In genomic region chr11:100527458-100528374, GRCm38 (mm10) we compare ENCODE assay signal across 8 mouse cellular contexts. TPM values are rescaled to one million over a fixed set of nuclear protein-coding genes. Genes with fewer than 3 reads are reported as not detected.
DNase-seq lines count a peak whose midpoint lies in the region; ATAC-seq and TF ChIP-seq lines count a peak whose summit lies in the region.

Gene Acly, minus strand, starts transcription at chr11:100528000.

- H3K4me1 ChIP-seq in embryonic facial prominence, embryonic 14.5 days (ENCODE audit: control insufficient read depth, insufficient read depth, low read length) = peaks cover 24% of the 10 kb centered on the region
- peaks cover 2% of the 10 kb centered on the region for H3K4me1 ChIP-seq in heart, adult 2 months (ENCODE audit: control insufficient read depth, insufficient read depth, low read length)
- H3K4me1 ChIP-seq in limb, embryonic 13.5 days = peaks cover 35% of the 10 kb centered on the region
- peaks cover 31% of the 10 kb centered on the region for H3K4me1 ChIP-seq in midbrain, embryonic 16.5 days (ENCODE audit: control insufficient read depth, insufficient read depth, low read length)

- peak within 1 kb of the TSS; percentile 82 for H3K4me2 ChIP-seq in embryonic facial prominence, embryonic 14.5 days (ENCODE audit: low read depth, low read length)
- peak within 1 kb of the TSS; percentile 94 for H3K4me2 ChIP-seq in limb, embryonic 13.5 days (replicated peaks)
- H3K4me2 ChIP-seq in midbrain, embryonic 16.5 days (ENCODE audit: low read length) = peak within 1 kb of the TSS; percentile 88

- no peak for TF ChIP-seq CTCF in heart, adult 2 months (IDR thresholded peaks at IDR 0.05)

- WGBS in embryonic facial prominence, embryonic 14.5 days = 2% methylated on average over 38 of the region's 54 CpGs
- WGBS in heart, adult 2 months = under 1% methylated on average over 54 of the region's 54 CpGs
- under 1% methylated on average over 53 of the region's 54 CpGs for WGBS in limb, embryonic 13.5 days
- 0% methylated on average over 49 of the region's 54 CpGs for whole genome bisulfite sequencing in midbrain, embryonic 16.5 days

- H3K27ac ChIP-seq in embryonic facial prominence, embryonic 14.5 days (replicated peaks; ENCODE audit: low read depth, low read length) = peak within 1 kb of the TSS; percentile 86
- H3K27ac ChIP-seq in heart, adult 2 months = peak within 1 kb of the TSS; percentile 86
- H3K27ac ChIP-seq in limb, embryonic 13.5 days = peak within 1 kb of the TSS; percentile 93
- peak within 1 kb of the TSS; percentile 90 for H3K27ac ChIP-seq in midbrain, embryonic 16.5 days (ENCODE audit: low read length)

- no peaks in the 10 kb centered on the region for H3K27me3 ChIP-seq in embryonic facial prominence, embryonic 14.5 days (replicated peaks; ENCODE audit: control insufficient read depth, insufficient read depth, low read length)
- no peaks in the 10 kb centered on the region for H3K27me3 ChIP-seq in heart, adult 2 months (ENCODE audit: control insufficient read depth, insufficient read depth, low read length)
- no peaks in the 10 kb centered on the region for H3K27me3 ChIP-seq in limb, embryonic 13.5 days
- no peaks in the 10 kb centered on the region for H3K27me3 ChIP-seq in midbrain, embryonic 16.5 days (ENCODE audit: control insufficient read depth, insufficient read depth, low read depth, low read length)

- TF ChIP-seq EP300 in heart, adult 2 months (IDR thresholded peaks at IDR 0.05; ENCODE audit: insufficient read depth, low read depth, low read length) = no peak

- peaks cover 14% of the 10 kb centered on the region for H3K36me3 ChIP-seq in embryonic facial prominence, embryonic 14.5 days (ENCODE audit: control insufficient read depth, insufficient read depth, low read length)
- no peaks in the 10 kb centered on the region for H3K36me3 ChIP-seq in heart, adult 2 months (ENCODE audit: control insufficient read depth, insufficient read depth, low read length)
- peaks cover 20% of the 10 kb centered on the region for H3K36me3 ChIP-seq in limb, embryonic 13.5 days
- peaks cover 8% of the 10 kb centered on the region for H3K36me3 ChIP-seq in midbrain, embryonic 16.5 days (ENCODE audit: control insufficient read depth, insufficient read depth, low read length)

- peak; percentile 99 for DNase-seq in 3T3-L1 (ENCODE audit: low read depth, low spot score)
- DNase-seq in adrenal gland, postnatal 4 days (ENCODE audit: low spot score in 2 of 2) = peak; percentile 89 to 98
- peak; percentile 100 for DNase-seq in embryonic facial prominence, embryonic 14.5 days (ENCODE audit: low spot score)
- DNase-seq in heart, adult 2 months = peak; percentile 97 to 99
- DNase-seq in kidney, adult 8-10 months = peak; percentile 99
- DNase-seq in spleen, postnatal 10 days (ENCODE audit: low spot score in 2 of 2) = peak; percentile 96 to 99

- ATAC-seq in embryonic facial prominence, embryonic 14.5 days (ENCODE audit: low read depth) = peak; percentile 97
- ATAC-seq in limb, embryonic 13.5 days (ENCODE audit: low FRiP score, low read depth) = peak; percentile 98
- ATAC-seq in midbrain, embryonic 16.5 days = peak; percentile 98

- TF ChIP-seq POLR2A in heart, adult 2 months (IDR thresholded peaks at IDR 0.05; ENCODE audit: insufficient read depth, low read depth, low read length) = peak; percentile 92

- intact Hi-C loops in heart, adult 2 months (cut with DNase I) = loop anchor here (5.0 kb wide), 1 partner anchor 95 kb away; the partner anchor contains the start of gene Dnajc7

- peaks cover 1% of the 10 kb centered on the region; the same call in 1 of the 2 replicates for H3K79me2 ChIP-seq in heart, adult 2 months (replicated peaks; ENCODE audit: control insufficient read depth, insufficient read depth, low read length)

- peak within 1 kb of the TSS; percentile 73 for H3K9ac ChIP-seq in embryonic facial prominence, embryonic 14.5 days (ENCODE audit: low read depth, low read length)
- peak within 1 kb of the TSS; percentile 83 for H3K9ac ChIP-seq in heart, adult 2 months (ENCODE audit: low read depth, low read length)
- peak within 1 kb of the TSS; percentile 88 for H3K9ac ChIP-seq in limb, embryonic 13.5 days
- H3K9ac ChIP-seq in midbrain, embryonic 16.5 days (ENCODE audit: low read depth, low read length) = peak within 1 kb of the TSS; percentile 85

- H3K9me3 ChIP-seq in embryonic facial prominence, embryonic 14.5 days (ENCODE audit: control insufficient read depth, low read length) = no peaks in the 10 kb centered on the region
- no peaks in the 10 kb centered on the region for H3K9me3 ChIP-seq in limb, embryonic 13.5 days
- no peaks in the 10 kb centered on the region for H3K9me3 ChIP-seq in midbrain, embryonic 16.5 days (replicated peaks; ENCODE audit: control insufficient read depth, low read length, poor library complexity, severe bottlenecking)

- peak within 1 kb of the TSS; percentile 62 for H3K4me3 ChIP-seq in embryonic facial prominence, embryonic 14.5 days (ENCODE audit: low read depth, low read length)
- H3K4me3 ChIP-seq in heart, adult 2 months = peak within 1 kb of the TSS; percentile 74
- peak within 1 kb of the TSS; percentile 82 for H3K4me3 ChIP-seq in limb, embryonic 13.5 days
- peak within 1 kb of the TSS; percentile 82 for H3K4me3 ChIP-seq in midbrain, embryonic 16.5 days (ENCODE audit: low read depth, low read length)

RNA-seq across cellular contexts. Expression of gene Acly, which starts in this region (rescaled TPM):
- total RNA-seq in adrenal gland, postnatal 4 days (2021) = 100 to 1,000 TPM; 420 to 464 TPM
- 114 and 148 TPM in 2 replicates for polyA plus RNA-seq in embryonic facial prominence, embryonic 14.5 days (2014; fragmentation: Nextera tagmentation; extraction: Ambion mirVana)
- 10 to 100 TPM; 25.5 to 34.6 TPM for total RNA-seq in heart, adult 2 months (2021)
- polyA plus RNA-seq in heart, adult 2 months (2012; rRNA removed) = 66.5 and 74.7 TPM in 2 replicates
- 139 and 160 TPM in 2 replicates for polyA plus RNA-seq in limb, embryonic 13.5 days (2015; fragmentation: Nextera tagmentation; extraction: Ambion mirVana)
- polyA plus RNA-seq in midbrain, embryonic 16.5 days (2015; fragmentation: Nextera tagmentation; extraction: Ambion mirVana) = 218 and 229 TPM in 2 replicates

Comparison
In these comparisons a context has a peak if more than half of its experiments do, and no peak if none do; other contexts are left out.
1. Peak in every context shown above with its lines: DNase-seq, ATAC-seq, H3K4me3 ChIP-seq and H3K27ac ChIP-seq.
2. RNA of gene Acly (total RNA-seq): 420 to 464 TPM in adrenal gland, postnatal 4 days; 25.5 to 34.6 TPM in heart, adult 2 months; every median in the first group is over 10 times any median in the second.